Mouse (Mus musculus): Measurements from ENCODE around the gene Hnrnpu.

The Hnrnpu gene

GRCm38 (mm10) chr1:178338318-178338641 is 683 bp upstream of the Hnrnpu start:
- peak; percentile 40 to 62 for DNase-seq

DNA sequence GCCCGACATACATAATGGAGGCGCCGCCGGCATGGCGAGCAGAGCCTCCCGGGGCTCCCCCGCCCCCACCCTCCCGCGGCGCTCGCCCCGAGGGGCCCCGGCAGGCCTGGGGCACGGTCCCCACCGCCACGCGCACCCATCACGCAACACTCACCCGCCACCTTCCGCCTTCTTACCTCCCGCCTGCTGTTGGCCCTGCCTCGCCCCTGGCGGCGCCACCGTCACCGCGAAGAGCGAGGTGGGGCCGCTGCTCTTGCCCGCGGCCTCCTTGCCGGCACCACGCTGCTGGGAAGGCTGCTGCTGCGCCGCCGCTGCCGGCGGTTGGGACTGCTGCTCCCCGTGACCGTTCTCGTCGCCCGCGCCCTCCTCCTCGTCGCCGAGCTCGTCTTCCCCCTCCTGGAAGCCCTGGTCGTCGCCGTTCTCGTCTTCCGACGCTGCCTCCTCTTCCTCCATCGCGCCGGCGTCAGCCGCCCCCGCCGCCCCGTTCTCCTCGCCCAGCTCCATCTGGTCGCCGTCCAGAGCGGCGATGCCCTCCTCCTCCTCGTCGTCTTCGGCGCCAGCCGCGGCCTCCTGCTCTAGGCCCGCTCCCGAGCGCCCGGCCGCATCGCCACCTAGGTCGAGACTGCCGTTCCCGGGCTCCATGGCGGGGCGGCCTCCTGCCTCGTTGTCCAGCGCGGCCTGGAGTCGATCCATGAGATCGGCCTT is 668 bp downstream of the Hnrnpu start:
- peak; percentile 55 to 73 for DNase-seq

GRCm38 (mm10) chr1:178336289-178336775 is 1.3 kb downstream of the Hnrnpu start:
- peak; percentile 97 to 98 for DNase-seq

- DNase-seq: peak in 1 of 2 experiments; percentile 26
Observed at GRCm38 (mm10) chr1:178335860-178336261, 1.7 kb downstream of the Hnrnpu start.

GRCm38 (mm10) chr1:178329946-178330345 is 7.7 kb downstream of the Hnrnpu start:
- DNase-seq: no peak

GRCm38 (mm10) chr1:178329017-178329416 is 8.6 kb downstream of the Hnrnpu start:
- no peak for DNase-seq

DNA sequence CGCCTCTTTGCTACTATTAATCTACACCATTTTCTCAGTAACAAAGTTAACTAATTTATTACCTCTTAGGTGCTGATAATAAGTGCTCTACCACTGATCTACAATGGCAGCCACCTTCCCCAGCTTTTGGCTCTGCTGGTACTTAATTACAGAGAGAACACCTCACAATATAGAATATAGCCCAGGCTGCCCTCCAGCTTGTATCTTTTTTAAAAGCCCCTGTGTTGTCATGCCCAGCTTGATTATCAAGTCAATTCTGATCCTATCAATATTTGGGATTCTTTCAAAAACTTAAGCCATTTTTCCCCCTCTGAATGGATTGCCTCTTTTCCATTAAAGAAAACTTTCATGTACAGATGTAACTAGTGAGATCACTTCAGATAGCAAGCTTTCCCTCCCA is 10.6 kb downstream of the Hnrnpu start:
- DNase-seq: no peak

- no peak for DNase-seq
Observed at GRCm38 (mm10) chr1:178326357-178326756, 11.2 kb downstream of the Hnrnpu start.

DNA sequence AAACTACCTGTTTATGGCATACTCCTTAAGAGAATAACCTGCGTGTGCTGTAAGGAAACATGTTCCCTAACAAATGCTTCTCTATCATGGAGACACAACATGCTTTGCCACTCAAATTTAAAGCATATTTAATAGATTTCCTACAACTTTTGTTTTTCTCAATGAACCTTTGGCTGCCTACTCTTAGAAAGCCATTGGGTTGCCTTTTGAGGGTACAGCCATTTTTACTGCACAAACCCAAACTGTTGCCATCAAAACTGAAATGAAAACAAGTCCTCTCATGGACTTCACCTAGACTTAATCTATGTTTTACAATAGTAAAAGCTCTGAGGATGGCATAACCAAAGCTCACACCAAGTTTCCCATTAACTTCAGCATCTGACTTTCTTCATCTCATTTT is 13.0 kb downstream of the Hnrnpu start:
- DNase-seq: no peak

- DNase-seq: no peak
Observed at GRCm38 (mm10) chr1:178323235-178323634, 14.4 kb downstream of the Hnrnpu start.

GRCm38 (mm10) chr1:178321730-178322357 is 15.8 kb downstream of the Hnrnpu start:
- no peak for DNase-seq

DNA sequence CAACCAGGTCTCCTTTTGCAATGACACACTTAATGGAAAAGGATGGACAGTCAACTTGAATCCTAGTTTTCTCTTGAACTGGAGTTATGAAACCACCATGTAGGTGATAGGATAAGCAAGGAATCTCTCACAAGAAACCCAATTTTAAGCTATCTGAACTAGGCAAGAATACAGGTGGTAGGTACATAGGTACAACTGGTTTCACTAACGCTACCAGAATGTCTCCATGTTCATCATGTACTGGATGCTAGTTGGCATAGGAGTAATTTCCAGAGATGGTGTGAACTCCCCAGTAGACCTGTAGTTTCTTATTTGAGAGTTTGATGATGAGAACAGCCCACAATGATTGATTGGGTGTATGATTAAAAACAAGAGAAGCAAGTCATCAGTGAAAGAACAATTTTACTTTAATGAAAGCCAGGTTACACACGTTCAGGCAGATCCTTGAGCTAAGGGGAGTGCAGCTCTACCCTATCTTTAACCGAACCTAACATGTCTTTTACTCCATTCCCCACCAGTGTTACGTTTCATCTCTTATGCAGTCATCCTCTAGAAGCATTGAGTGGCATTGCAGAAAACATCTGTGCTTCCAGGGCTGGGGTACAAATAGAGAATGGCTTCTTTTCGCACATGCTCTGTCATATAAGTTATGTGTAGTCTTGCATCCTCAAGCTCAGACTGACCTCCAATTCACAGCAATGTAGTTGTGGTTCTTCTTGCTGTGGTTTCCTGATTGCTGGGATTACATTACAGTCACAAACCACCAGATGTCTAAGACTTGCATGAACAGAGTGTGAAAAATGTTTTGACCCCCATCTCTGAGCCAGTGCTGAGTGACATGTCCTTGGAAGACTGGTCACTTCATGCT is 16.6 kb downstream of the Hnrnpu start:
- DNase-seq: no peak

- DNase-seq: no peak
Observed at GRCm38 (mm10) chr1:178320038-178320722, 17.4 kb downstream of the Hnrnpu start.

GRCm38 (mm10) chr1:178319295-178320037 is 18.1 kb downstream of the Hnrnpu start:
- DNase-seq: no peak

- peak; percentile 98 to 99 for DNase-seq
Observed at GRCm38 (mm10) chr1:178318389-178319184, 19.0 kb downstream of the Hnrnpu start, which contains the start of gene Cox20. Gene Cox20 (plus strand): TSS chr1:178319130.

GRCm38 (mm10) chr1:178318002-178318388 is 19.6 kb downstream of the Hnrnpu start:
- DNase-seq: peak; percentile 86 to 92

DNA sequence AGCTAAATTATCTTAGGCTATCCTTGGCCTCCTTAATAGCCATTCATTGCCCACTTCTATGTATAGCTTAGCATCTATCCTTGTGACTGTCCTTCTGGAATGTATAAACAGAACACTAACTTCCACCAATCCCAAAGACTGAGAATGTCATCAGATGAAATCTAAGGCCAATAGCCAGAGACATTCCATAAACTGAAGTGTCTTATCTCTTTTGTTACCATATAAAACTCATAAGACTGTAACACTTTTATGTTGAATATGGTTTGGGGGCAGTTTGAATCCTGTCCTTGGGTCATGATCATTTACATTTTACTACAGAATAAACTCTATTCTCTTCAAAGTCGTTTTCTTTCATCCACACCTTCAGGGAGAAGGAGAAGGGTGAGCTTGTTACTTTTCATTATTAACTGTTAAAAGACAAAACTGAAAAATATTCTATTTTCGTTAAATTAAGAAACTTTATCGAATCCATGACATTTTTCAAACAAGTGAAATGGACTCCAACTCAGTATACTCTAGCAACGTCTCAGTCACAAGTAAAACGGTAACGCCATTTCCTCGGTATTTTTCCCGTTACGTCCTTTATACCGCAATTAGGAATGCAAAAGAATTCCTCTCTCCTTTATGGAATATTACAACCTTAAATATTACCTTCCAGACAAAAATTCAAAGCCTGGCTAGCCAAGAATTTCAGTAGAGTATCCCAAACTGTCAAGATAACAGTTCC is 20.2 kb downstream of the Hnrnpu start:
- no peak for DNase-seq

DNA sequence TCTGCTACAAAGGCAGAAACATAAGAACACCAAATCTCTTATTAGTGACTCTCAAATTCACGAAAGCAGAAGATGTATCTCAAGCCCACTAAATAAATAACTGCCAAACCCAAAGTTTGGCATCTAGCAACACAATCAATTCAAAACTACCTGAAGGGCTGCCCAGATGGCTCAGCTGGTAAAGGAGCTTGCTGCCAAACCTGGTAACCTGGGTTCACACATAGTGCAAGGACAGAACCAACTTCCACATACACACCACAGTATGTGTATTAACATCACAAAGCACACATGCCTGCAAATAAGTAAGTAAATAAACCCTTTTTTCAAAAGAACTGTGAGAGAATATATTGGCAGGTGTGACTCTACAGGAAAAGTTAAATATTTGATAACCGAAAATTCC is 23.4 kb downstream of the Hnrnpu start:
- DNase-seq: no peak

- DNase-seq: no peak
Observed at GRCm38 (mm10) chr1:178313039-178313597, 24.5 kb downstream of the Hnrnpu start.

DNA sequence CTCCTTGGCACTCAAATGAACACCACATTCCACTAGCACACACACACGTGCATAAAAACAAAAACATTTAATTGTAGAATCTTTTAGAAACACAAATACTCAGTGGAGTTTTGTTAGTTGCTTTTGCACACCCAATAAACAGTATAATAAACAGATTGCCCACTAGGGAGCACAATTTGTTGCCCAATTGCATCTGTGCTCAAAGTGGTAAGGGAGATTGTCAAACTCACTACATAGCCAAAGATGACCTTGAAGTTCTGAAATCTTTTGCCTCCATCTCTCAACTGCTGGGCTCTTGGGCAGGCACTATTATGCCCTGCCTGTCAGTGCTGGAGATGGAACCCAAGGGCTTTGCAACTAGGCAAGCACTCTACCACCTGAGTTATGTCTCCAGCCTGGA is 27.5 kb downstream of the Hnrnpu start:
- DNase-seq: no peak

Data from kidney, postnatal 4 days (tissue).